Comparison of ENCODE assay signal across 8 mouse cellular contexts in the genomic region with DNA sequence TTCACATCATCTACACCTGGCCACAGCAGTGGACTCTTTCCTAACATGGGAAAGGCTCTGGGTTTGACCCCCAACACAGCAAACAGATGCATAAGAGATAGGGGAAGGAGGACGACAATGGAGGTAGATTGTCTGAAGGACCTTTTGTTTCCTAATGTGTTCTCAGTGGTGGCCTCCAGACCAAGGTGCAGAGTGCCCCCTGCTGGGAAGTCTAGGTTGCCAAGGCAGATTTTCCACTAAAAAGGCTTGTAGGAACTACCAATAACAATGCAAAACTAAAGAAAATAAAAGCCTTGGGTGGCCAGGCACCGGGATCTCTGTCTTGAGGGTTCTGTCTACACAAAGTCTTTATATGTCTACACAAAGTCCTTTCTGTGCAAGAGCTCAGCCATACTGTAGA. TPM values are rescaled to one million over a fixed set of nuclear protein-coding genes. Genes with fewer than 3 reads are reported as not detected.
DNase-seq lines count a peak whose midpoint lies in the region; ATAC-seq lines count a peak whose summit lies in the region.

No protein-coding gene starts in this region.

- intact Hi-C loops in left cerebral cortex, postnatal 36 days (cut with DNase I), result loop anchor here (2.0 kb wide), 2 partner anchors 844 to 892 kb away; a partner anchor contains a TSS

- no peak overlapping the region for H3K9ac ChIP-seq in hindbrain, embryonic 12.5 days
- H3K9ac ChIP-seq in embryonic facial prominence, embryonic 14.5 days (ENCODE audit: low read depth, low read length), result no peak overlapping the region

- 36% methylated on average over 2 of the region's 2 CpGs for WGBS in hindbrain, embryonic 10.5 days
- WGBS in hindbrain, embryonic 12.5 days, result 26% methylated on average over 2 of the region's 2 CpGs
- 44% methylated on average over 2 of the region's 2 CpGs for WGBS in embryonic facial prominence, embryonic 14.5 days
- 32% methylated on average over 2 of the region's 2 CpGs for WGBS in heart, embryonic 10.5 days

- no peak; the same call in 1 of the 2 replicates for ATAC-seq in hindbrain, embryonic 12.5 days (ENCODE audit: low FRiP score)
- ATAC-seq in embryonic facial prominence, embryonic 14.5 days (ENCODE audit: low read depth), result no peak

- H3K27ac ChIP-seq in hindbrain, embryonic 10.5 days, result peak overlapping the region; percentile 64
- H3K27ac ChIP-seq in hindbrain, embryonic 12.5 days, result no peak overlapping the region
- no peak overlapping the region for H3K27ac ChIP-seq in embryonic facial prominence, embryonic 14.5 days (replicated peaks; ENCODE audit: low read depth, low read length)
- H3K27ac ChIP-seq in heart, embryonic 10.5 days, result no peak overlapping the region

- H3K4me3 ChIP-seq in hindbrain, embryonic 10.5 days, result no peak overlapping the region
- no peak overlapping the region for H3K4me3 ChIP-seq in hindbrain, embryonic 12.5 days
- no peak overlapping the region for H3K4me3 ChIP-seq in embryonic facial prominence, embryonic 14.5 days (ENCODE audit: low read depth, low read length)
- no peak overlapping the region for H3K4me3 ChIP-seq in heart, embryonic 10.5 days

- no peaks in the 10 kb centered on the region for H3K4me1 ChIP-seq in hindbrain, embryonic 10.5 days (replicated peaks)
- H3K4me1 ChIP-seq in hindbrain, embryonic 12.5 days, result no peaks in the 10 kb centered on the region
- no peaks in the 10 kb centered on the region for H3K4me1 ChIP-seq in embryonic facial prominence, embryonic 14.5 days (ENCODE audit: control insufficient read depth, insufficient read depth, low read length)
- H3K4me1 ChIP-seq in heart, embryonic 10.5 days, result no peaks in the 10 kb centered on the region

- H3K36me3 ChIP-seq in hindbrain, embryonic 10.5 days, result peaks cover 28% of the 10 kb centered on the region
- H3K36me3 ChIP-seq in hindbrain, embryonic 12.5 days, result peaks cover 6% of the 10 kb centered on the region; the same call in 1 of the 2 replicates
- H3K36me3 ChIP-seq in embryonic facial prominence, embryonic 14.5 days (ENCODE audit: control insufficient read depth, insufficient read depth, low read length), result peaks cover 16% of the 10 kb centered on the region
- H3K36me3 ChIP-seq in heart, embryonic 10.5 days, result peaks cover 16% of the 10 kb centered on the region

- DNase-seq in hindbrain, embryonic 10.5 days (ENCODE audit: low spot score), result peak; percentile 62
- DNase-seq in 416B (ENCODE audit: low read depth) (peak; percentile 52), MN1 (ENCODE audit: low spot score) (peak; percentile 46)
- peak; percentile 33 for DNase-seq in embryonic facial prominence, embryonic 14.5 days (ENCODE audit: low spot score)
- peak; percentile 34 to 44 for DNase-seq in left cerebral cortex, postnatal 36 days (ENCODE audit: low spot score in 2 of 2)
- peak; percentile 78 to 79 for DNase-seq in right cerebral cortex, adult 2 months (ENCODE audit: low spot score in 2 of 2)
- DNase-seq in heart, embryonic 10.5 days (ENCODE audit: low spot score), result no peak

- H3K27me3 ChIP-seq in hindbrain, embryonic 10.5 days (ENCODE audit: insufficient read depth, poor library complexity, severe bottlenecking), result no peaks in the 10 kb centered on the region
- no peaks in the 10 kb centered on the region for H3K27me3 ChIP-seq in hindbrain, embryonic 12.5 days
- no peaks in the 10 kb centered on the region for H3K27me3 ChIP-seq in embryonic facial prominence, embryonic 14.5 days (replicated peaks; ENCODE audit: control insufficient read depth, insufficient read depth, low read length)
- no peaks in the 10 kb centered on the region for H3K27me3 ChIP-seq in heart, embryonic 10.5 days (ENCODE audit: insufficient read depth, poor library complexity, severe bottlenecking)

- no peak overlapping the region for H3K4me2 ChIP-seq in hindbrain, embryonic 12.5 days (replicated peaks)
- H3K4me2 ChIP-seq in embryonic facial prominence, embryonic 14.5 days (ENCODE audit: low read depth, low read length), result no peak overlapping the region

- H3K9me3 ChIP-seq in hindbrain, embryonic 10.5 days, result 0 out of 2 replicates have a peak, but pooled peaks cover 2% of the 10 kb centered on the region
- H3K9me3 ChIP-seq in hindbrain, embryonic 12.5 days (replicated peaks), result no peaks in the 10 kb centered on the region
- H3K9me3 ChIP-seq in embryonic facial prominence, embryonic 14.5 days (ENCODE audit: control insufficient read depth, low read length), result no peaks in the 10 kb centered on the region
- no peaks in the 10 kb centered on the region for H3K9me3 ChIP-seq in heart, embryonic 10.5 days

RNA-seq across cellular contexts. Expression of a gene that starts 54.9 kb away (rescaled TPM):
- polyA plus RNA-seq in hindbrain, embryonic 10.5 days (2016; fragmentation: Nextera tagmentation; extraction: Ambion mirVana), result 19.0 and 21.9 TPM in 2 replicates
- polyA plus RNA-seq in hindbrain, embryonic 12.5 days (2016; fragmentation: Nextera tagmentation; extraction: Ambion mirVana), result 34.5 and 37.2 TPM in 2 replicates
- 30.1 and 36.2 TPM in 2 replicates for polyA plus RNA-seq in embryonic facial prominence, embryonic 14.5 days (2014; fragmentation: Nextera tagmentation; extraction: Ambion mirVana)
- total RNA-seq in left cerebral cortex, postnatal 36 days (2021), result 10 to 100 TPM; 57.3 to 73.3 TPM
- 16.8 and 20.3 TPM in 2 replicates for polyA plus RNA-seq in heart, embryonic 10.5 days (2016; fragmentation: Nextera tagmentation; extraction: Ambion mirVana)
